Mouse (Mus musculus): ENCODE results near the gene Tfap2b.

GRCm38 (mm10) chr1:19206194-19206593 lies 2.5 kb upstream of the Tfap2b start:
- TF ChIP-seq ZNF384 (IDR thresholded peaks at IDR 0.05; ENCODE audit: low read depth, low read length) (no peak), POLR2AphosphoS2 (IDR thresholded peaks at IDR 0.05; ENCODE audit: low read depth, low read length) (no peak), POLR2A (IDR thresholded peaks at IDR 0.05; ENCODE audit: low read depth, low read length) (no peak), CTCF (conservative IDR thresholded peaks at IDR 0.05 in 1 of 2, IDR thresholded peaks at IDR 0.05 in 1 of 2; ENCODE audit: low read depth in 2 of 2, low read length in 2 of 2) (no peak), SIN3A (IDR thresholded peaks at IDR 0.05; ENCODE audit: low read length) (no peak), MAFK (IDR thresholded peaks at IDR 0.05; ENCODE audit: insufficient replicate concordance, low read length) (no peak), GABPA (IDR thresholded peaks at IDR 0.05; ENCODE audit: insufficient replicate concordance, low read depth, low read length) (no peak), HCFC1 (IDR thresholded peaks at IDR 0.05; ENCODE audit: low read depth, low read length) (no peak), MYC (IDR thresholded peaks at IDR 0.05; ENCODE audit: low read depth, low read length) (no peak), KAT2A (IDR thresholded peaks at IDR 0.05; ENCODE audit: insufficient replicate concordance, low read length) (no peak), MAX (IDR thresholded peaks at IDR 0.05; ENCODE audit: low read length) (no peak), CHD2 (IDR thresholded peaks at IDR 0.05; ENCODE audit: low read length) (no peak)

Data from CH12.LX (cell line).